Mouse (Mus musculus) neural tube, embryonic 12.5 days (tissue): ENCODE data around the gene 2210017I01Rik. TPM values are rescaled to one million over a fixed set of nuclear protein-coding genes. Genes with fewer than 3 reads are reported as not detected.

Experiments used
- ATAC-seq: fragments of 200-750 bp; cut with Nextera tagmentation; 2 replicates; pipeline ENCODE4 v1.8.0; 2017; ENCODE audit warnings: low read depth, mild to moderate bottlenecking, moderate TSS enrichment, moderate library complexity; ENCODE audit not compliant: low FRiP score
- H3K27ac ChIP-seq: fragments of 300-500 bp; sonication (generic); 2 replicates; pipeline ENCODE4 v1.5.1; 2016
- H3K27me3 ChIP-seq: fragments of 300-500 bp; sonication (generic); replicated peaks from 2 replicates; pipeline ENCODE4 v1.6.1; 2016; ENCODE audit warnings: mild to moderate bottlenecking
- H3K36me3 ChIP-seq: fragments of 300-500 bp; sonication (generic); 2 replicates; pipeline ENCODE4 v1.6.1; 2016; ENCODE audit warnings: mild to moderate bottlenecking
- H3K4me1 ChIP-seq: fragments of 300-500 bp; sonication (generic); 2 replicates; pipeline ENCODE4 v1.6.1; 2016
- H3K4me2 ChIP-seq: fragments of 300-500 bp; sonication (generic); replicated peaks from 2 replicates; pipeline ENCODE4 v1.6.1; 2016; ENCODE audit warnings: mild to moderate bottlenecking
- H3K4me3 ChIP-seq: fragments of 300-500 bp; sonication (generic); 2 replicates; pipeline ENCODE4 v1.5.1; 2016
- H3K9ac ChIP-seq: fragments of 300-500 bp; sonication (generic); 2 replicates; pipeline ENCODE4 v1.6.1; 2016; ENCODE audit warnings: mild to moderate bottlenecking
- H3K9me3 ChIP-seq: fragments of 300-500 bp; sonication (generic); 2 replicates; pipeline ENCODE4 v1.6.1; 2016; ENCODE audit warnings: mild to moderate bottlenecking
- WGBS: fragments of 180-500 bp; shearing (Covaris S2); methylation state at CpG from one replicate; pipeline ENCODE4 v1.1.7; 2016; 5-methylcytosine and 5-hydroxymethylcytosine counted together
- polyA plus RNA-seq: library from polyadenylated mRNA; unstranded; fragments of >200 nt; fragmentation: Nextera tagmentation; extraction: Ambion mirVana; gene quantifications from 2 replicates; pipeline ENCODE4 v1.2.1, GENCODE M21; 2016

Gene 2210017I01Rik
- polyA plus RNA-seq = not detected in 2 replicates

DNA sequence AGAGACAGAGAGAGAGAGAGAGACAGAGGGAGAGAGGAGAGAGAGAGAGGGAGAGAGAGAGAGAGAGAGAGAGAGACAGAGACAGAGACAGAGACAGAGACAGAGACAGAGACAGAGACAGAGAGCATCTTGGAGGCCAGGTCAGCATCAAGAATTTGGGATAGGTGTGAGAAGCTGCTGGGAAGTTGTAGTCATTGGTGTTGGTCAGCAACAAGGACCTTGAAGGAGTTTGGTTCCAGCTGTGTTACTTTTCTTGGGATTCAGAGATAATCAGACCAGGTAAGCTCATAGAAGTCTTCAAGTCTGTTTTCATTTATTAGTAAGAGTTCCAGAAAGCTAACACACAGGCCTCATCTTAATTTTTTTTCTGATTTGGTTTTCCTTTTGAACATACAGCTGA, at the start of gene 2210017I01Rik:
2210017I01Rik (minus strand) TSS at position 101 of the 400 bp plus-strand sequence.
- no peaks in the 10 kb centered on the region for H3K4me1 ChIP-seq
- H3K4me3 ChIP-seq = no peak within 1 kb of the TSS
- no peaks in the 10 kb centered on the region for H3K27me3 ChIP-seq
- no peaks in the 10 kb centered on the region for H3K36me3 ChIP-seq
- no peak within 1 kb of the TSS for H3K4me2 ChIP-seq
- no peak for ATAC-seq
- H3K27ac ChIP-seq = no peak within 1 kb of the TSS
- no peak within 1 kb of the TSS for H3K9ac ChIP-seq
- H3K9me3 ChIP-seq = no peaks in the 10 kb centered on the region

DNA sequence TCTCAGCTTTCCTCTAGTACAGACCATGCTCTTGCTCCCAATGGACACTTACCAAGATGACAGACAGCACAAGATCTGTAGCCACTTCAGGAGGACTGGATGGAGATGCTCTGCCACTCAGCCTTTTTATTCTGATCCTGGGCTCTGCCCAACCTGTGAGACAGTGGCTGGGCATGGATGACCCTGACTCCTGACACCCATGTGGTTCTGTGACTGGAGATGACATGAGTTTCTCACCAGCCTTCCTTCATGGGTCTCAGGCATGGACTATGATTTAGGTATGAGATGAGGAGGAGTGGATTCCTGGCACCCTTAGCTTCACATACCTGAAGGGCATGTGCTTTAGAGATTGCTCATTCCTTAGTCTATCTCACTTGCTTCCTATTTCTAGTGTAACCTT, 49.5 kb upstream of the 2210017I01Rik start, which contains the start of gene Lce1b:
Lce1b (minus strand) TSS at position 101 of the 400 bp plus-strand sequence.
- no peak within 1 kb of the TSS for H3K27ac ChIP-seq
- H3K27me3 ChIP-seq = no peaks in the 10 kb centered on the region

DNA sequence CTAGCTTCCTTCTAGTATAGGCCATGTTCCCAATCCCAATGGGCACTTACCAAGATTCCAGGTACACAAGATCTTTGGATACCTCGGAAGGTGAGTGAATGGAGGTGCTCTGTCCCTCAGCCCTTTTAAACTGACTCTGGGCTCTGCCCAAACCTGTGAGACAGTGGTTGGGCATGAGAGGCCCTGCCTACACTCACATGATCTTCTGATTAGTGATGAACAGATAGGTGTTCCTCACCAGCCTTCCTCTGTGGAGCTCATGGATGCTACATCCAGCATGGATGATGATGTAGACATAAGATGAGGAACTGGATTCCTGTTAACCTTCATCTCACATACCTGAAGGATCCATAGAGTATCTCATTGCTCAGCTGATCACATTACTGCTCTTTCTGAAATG, 40.9 kb upstream of the 2210017I01Rik start, which contains the start of gene Lce1a1:
Lce1a1 (minus strand) TSS at position 101 of the 400 bp plus-strand sequence.
- H3K4me3 ChIP-seq = no peak within 1 kb of the TSS
- no peaks in the 10 kb centered on the region for H3K36me3 ChIP-seq
- no peaks in the 10 kb centered on the region for H3K27me3 ChIP-seq
- ATAC-seq = no peak
- H3K4me2 ChIP-seq = no peak within 1 kb of the TSS
- no peaks in the 10 kb centered on the region for H3K4me1 ChIP-seq
- no peak within 1 kb of the TSS for H3K27ac ChIP-seq
- WGBS = 90% methylated on average over 1 of the region's 1 CpGs
- H3K9ac ChIP-seq = no peak within 1 kb of the TSS
- no peaks in the 10 kb centered on the region for H3K9me3 ChIP-seq

More for the DNA sequence above, 49.5 kb upstream of the 2210017I01Rik start, which contains the start of gene Lce1b:
- ATAC-seq = no peak
- no peak within 1 kb of the TSS for H3K4me2 ChIP-seq
- no peaks in the 10 kb centered on the region for H3K36me3 ChIP-seq
- no peak within 1 kb of the TSS for H3K9ac ChIP-seq
- no peak within 1 kb of the TSS for H3K4me3 ChIP-seq
- no peaks in the 10 kb centered on the region for H3K9me3 ChIP-seq
- no peaks in the 10 kb centered on the region for H3K4me1 ChIP-seq

DNA sequence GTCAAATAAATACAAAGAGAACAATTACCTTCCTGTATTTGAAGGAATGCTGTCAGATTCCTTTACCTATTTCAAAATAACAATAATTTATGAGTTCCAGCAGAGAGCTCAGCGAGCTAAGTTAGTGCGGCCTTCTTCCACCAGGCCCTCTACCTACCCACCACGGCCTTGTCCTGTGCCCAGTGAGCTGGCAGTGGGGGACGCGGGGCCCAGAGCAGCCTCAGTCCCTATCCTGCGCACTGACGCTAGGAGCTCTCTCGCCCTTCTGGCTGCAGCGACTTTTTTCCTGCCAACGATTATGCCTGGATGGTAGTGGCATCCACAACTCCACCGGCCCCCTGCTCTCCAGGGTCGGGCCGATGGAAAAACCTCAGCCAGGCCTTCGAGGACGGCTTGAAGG, 32.6 kb upstream of the 2210017I01Rik start:
- no peak overlapping the region for H3K4me3 ChIP-seq
- no peaks in the 10 kb centered on the region for H3K4me1 ChIP-seq
- WGBS = 93% methylated on average over 15 of the region's 15 CpGs
- H3K9me3 ChIP-seq = no peaks in the 10 kb centered on the region
- H3K4me2 ChIP-seq = no peak overlapping the region
- H3K27ac ChIP-seq = no peak overlapping the region
- no peak overlapping the region for H3K9ac ChIP-seq
- H3K36me3 ChIP-seq = no peaks in the 10 kb centered on the region
- no peak for ATAC-seq
- H3K27me3 ChIP-seq = no peaks in the 10 kb centered on the region

DNA sequence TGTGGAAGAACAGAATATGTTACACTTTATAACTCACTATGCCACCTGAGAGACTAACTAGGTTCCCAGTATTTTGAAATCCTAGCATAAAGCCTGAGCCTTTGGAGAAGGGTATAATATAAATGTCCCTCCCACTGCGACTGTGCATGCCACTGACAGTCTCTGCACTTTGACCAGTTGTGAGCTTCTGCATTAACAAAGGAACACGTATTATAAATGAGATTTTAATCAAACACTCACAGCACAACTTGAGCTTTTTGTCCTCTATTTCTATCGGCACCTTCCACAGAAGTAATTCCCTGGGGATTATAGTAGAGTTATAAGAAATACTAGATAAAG, 31.3 kb upstream of the 2210017I01Rik start:
- 80% methylated on average over 3 of the region's 3 CpGs for WGBS
- Histone ChIP-seq H3K9me3 (no peaks in the 10 kb centered on the region), H3K9ac (no peak overlapping the region), H3K27ac (no peak overlapping the region), H3K4me1 (no peaks in the 10 kb centered on the region), H3K4me2 (no peak overlapping the region), H3K36me3 (no peaks in the 10 kb centered on the region), H3K4me3 (no peak overlapping the region), H3K27me3 (no peaks in the 10 kb centered on the region)
- no peak for ATAC-seq

DNA sequence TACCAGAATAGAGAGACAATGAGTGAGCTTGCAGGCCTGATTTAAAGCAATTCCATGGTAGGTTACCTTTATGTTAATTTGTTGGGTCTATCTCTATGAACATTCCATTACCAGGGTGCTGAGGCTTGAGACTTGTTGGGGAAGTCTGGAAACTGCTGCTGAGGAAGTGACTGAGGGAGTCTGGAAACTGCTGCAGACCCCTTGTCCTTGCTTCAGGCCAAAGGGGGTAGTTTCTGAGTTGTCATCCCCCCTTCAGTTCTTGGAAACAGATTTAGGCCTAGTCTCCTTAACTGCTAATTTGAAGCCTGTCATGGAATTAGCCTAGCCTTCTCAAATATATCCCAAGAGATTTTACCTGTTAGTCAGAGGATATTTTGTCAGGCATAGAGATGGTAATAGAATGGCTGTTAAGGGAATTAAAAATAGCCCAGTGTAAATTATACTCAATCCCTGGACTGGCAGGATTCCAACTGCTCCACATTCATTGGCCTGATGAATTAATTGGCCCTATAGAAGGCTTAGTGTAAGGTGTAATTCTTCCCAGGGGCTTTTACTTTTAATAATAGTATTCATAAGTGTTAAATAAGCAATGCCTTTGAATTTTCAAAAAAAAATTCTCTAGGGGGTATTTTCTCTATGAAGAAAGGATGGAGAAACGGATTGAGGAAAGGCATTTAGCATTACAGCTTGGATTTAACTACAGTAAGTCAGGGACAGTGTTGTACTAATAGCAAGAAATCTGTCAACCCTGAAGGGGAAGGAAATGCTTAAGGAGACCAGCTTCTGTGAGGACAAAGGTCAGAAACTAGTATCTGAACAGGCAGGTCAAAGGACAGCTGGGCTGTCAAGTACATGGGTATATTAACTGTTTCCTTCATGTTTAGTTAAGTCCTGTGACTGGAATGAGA, 30.7 kb upstream of the 2210017I01Rik start:
- Histone ChIP-seq H3K36me3 (no peaks in the 10 kb centered on the region), H3K27me3 (no peaks in the 10 kb centered on the region), H3K27ac (no peak overlapping the region), H3K4me3 (no peak overlapping the region), H3K4me2 (no peak overlapping the region), H3K9ac (no peak overlapping the region), H3K9me3 (no peaks in the 10 kb centered on the region), H3K4me1 (no peaks in the 10 kb centered on the region)
- ATAC-seq = 0 out of 2 replicates have a peak, but pooled peaks have one; percentile 44
- WGBS = 53% methylated on average over 1 of the region's 1 CpGs

DNA sequence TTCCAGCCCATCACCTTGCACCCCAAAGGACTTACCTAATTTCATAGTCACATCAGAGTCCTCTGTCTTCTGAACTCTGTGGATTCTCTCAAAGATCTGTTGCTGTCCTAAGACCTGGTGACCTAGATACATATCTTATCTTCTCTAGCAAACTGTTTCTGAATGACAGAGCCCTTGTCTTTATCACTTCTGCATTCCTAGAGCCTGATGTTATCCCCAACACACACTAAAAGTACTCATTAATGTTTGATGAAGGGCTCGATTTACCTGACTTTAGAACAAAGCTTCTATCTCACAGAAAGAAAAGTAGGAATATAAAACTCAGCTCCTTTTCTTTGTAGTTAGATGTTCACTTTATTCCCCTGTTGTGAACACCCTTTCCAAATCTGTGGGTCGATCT, 14.3 kb upstream of the 2210017I01Rik start, which contains the start of gene Lce6a:
Lce6a (minus strand) TSS at position 101 of the 400 bp plus-strand sequence.
- Histone ChIP-seq H3K36me3 (no peaks in the 10 kb centered on the region), H3K9me3 (no peaks in the 10 kb centered on the region), H3K4me2 (no peak within 1 kb of the TSS), H3K4me1 (no peaks in the 10 kb centered on the region), H3K9ac (no peak within 1 kb of the TSS), H3K27ac (no peak within 1 kb of the TSS), H3K4me3 (no peak within 1 kb of the TSS), H3K27me3 (no peaks in the 10 kb centered on the region)
- 85% methylated on average over 2 of the region's 2 CpGs for WGBS
- no peak for ATAC-seq

DNA sequence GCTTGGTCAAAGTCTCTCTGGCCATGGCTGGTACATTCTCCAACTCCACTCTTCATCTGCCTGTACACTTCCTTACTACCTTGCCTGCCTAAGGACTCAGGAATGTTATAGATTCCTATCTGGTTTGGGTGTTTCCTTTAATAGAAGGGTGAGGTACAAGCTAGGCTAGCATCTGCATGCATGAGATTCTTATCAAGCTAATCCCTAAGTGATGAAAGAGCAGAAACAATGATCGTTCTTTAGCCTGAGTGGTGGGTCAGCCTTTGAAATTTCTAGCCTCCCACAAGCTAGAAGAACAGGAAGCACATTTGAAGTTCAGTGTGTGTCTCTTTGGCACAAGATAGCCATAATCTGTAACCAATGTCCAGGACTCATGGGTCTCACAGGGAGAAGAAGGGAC, 2.5 kb upstream of the 2210017I01Rik start:
- no peak overlapping the region for H3K4me3 ChIP-seq
- H3K4me1 ChIP-seq = no peaks in the 10 kb centered on the region
- H3K9me3 ChIP-seq = no peaks in the 10 kb centered on the region
- no peaks in the 10 kb centered on the region for H3K36me3 ChIP-seq
- H3K27me3 ChIP-seq = no peaks in the 10 kb centered on the region
- no peak for ATAC-seq
- 68% methylated on average over 1 of the region's 1 CpGs for WGBS
- no peak overlapping the region for H3K27ac ChIP-seq
- no peak overlapping the region for H3K4me2 ChIP-seq
- H3K9ac ChIP-seq = no peak overlapping the region

DNA sequence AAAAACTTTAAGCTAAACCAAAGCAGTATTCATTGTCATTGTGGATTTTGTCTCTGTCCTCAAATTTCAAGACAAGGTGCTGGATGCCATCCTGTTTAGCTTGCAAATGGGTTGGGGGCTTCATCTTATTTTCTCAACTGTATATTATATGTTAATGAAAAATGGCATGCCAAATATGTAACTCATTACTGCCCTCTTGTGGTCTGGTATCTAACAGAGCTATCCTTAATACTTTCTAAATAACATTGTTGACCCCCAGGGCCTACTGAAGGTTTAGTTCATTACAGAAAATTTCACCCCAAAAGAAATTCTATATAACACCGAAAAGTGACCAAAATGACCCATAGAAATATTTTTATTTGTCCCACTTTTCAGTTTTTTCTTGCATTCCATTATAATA, 5.1 kb downstream of the 2210017I01Rik start:
- Histone ChIP-seq H3K36me3 (no peaks in the 10 kb centered on the region), H3K4me3 (no peak overlapping the region), H3K4me1 (no peaks in the 10 kb centered on the region), H3K27ac (no peak overlapping the region), H3K9me3 (no peaks in the 10 kb centered on the region), H3K9ac (no peak overlapping the region), H3K4me2 (no peak overlapping the region), H3K27me3 (no peaks in the 10 kb centered on the region)
- no peak for ATAC-seq
- WGBS = 47% methylated on average over 1 of the region's 1 CpGs

DNA sequence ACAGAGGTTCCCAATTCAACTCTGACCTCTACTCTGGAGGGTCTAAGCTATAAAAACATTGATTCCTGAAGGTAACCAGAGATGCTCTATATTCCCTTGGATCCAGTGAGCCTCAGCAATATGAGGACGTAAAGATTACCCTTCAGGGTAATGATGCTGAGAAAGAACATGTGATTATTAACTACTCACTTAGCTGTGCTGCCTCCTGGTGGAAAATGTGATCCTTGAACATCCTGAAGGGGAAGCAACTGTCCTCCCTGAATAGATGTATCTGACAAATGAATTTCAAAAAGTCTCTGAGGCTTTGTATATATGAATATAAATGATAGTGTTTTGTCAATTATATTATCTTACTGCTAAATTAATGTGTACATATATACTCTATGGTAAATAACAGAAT, 6.8 kb downstream of the 2210017I01Rik start:
- H3K4me3 ChIP-seq = no peak overlapping the region
- ATAC-seq = no peak
- 69% methylated on average over 1 of the region's 1 CpGs for WGBS
- H3K9me3 ChIP-seq = no peaks in the 10 kb centered on the region
- no peaks in the 10 kb centered on the region for H3K36me3 ChIP-seq
- H3K4me1 ChIP-seq = no peaks in the 10 kb centered on the region
- no peaks in the 10 kb centered on the region for H3K27me3 ChIP-seq
- no peak overlapping the region for H3K27ac ChIP-seq
- H3K9ac ChIP-seq = no peak overlapping the region
- H3K4me2 ChIP-seq = no peak overlapping the region

DNA sequence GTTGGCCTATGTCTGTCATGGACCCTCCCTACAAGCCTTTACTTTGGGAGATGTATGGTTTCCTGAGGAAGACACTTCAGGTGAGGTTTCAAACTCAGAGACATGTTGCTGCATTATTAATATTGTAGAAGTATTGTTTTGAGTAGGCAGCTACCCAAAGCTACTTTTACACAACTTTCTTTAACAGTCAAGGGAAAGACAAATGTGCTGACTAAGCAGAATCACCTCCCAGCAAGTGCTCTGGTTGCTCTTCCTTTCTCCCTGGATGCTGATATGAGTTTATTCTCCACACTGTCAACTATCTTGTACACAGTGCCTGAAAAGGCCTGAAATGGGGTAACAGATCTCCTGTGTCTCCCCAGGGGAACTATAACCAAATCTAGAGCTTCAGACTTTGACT, 7.3 kb downstream of the 2210017I01Rik start:
- no peak overlapping the region for H3K27ac ChIP-seq
- H3K36me3 ChIP-seq = no peaks in the 10 kb centered on the region
- no peaks in the 10 kb centered on the region for H3K27me3 ChIP-seq
- no peak overlapping the region for H3K4me3 ChIP-seq
- no peaks in the 10 kb centered on the region for H3K4me1 ChIP-seq
- no peak for ATAC-seq
- no peak overlapping the region for H3K9ac ChIP-seq
- H3K4me2 ChIP-seq = no peak overlapping the region
- no peaks in the 10 kb centered on the region for H3K9me3 ChIP-seq

DNA sequence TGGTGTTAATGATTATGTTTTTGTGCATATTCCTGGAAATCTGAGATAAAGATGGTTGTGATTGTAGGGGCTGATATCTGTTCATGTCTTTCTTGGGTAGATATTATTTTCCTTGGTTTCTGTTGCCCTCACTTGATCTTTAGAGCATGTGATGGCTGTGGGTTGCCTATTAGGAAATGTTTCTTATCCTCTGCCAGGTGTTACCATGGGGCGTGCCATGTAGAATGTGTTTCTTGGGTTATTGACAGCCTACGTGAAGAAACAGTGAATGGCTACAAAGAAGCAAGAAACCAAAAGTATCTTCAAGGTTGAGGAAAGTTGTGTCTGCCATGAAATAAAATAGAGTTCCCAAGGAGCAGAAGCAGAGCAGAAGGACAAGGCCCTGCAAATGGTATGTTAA, 8.9 kb downstream of the 2210017I01Rik start:
- WGBS = 92% methylated on average over 2 of the region's 2 CpGs

DNA sequence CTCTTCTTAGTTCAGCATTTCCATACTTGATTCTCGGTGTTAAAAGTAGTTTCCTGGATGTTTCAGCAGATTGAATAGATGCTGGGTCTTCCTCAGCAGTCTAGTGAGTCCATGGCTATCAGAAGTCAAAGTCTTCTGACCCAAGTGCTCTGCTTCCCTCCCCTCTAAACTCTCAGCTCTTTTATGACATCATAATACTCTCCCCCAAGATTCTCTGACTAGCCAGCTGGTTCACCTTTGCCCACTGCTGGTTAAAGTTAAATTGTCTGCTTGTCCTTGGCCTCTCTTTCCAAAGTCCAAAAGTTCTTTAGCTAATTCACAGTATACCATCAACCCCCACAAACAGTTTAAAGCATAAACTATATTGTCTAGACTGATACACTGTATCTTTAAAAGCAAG, 18.4 kb downstream of the 2210017I01Rik start, which contains the start of gene Smcp:
Smcp (minus strand) TSS at position 140 of the 400 bp plus-strand sequence.
- H3K9me3 ChIP-seq = no peaks in the 10 kb centered on the region
- no peak within 1 kb of the TSS for H3K9ac ChIP-seq
- WGBS = 81% methylated on average over 1 of the region's 1 CpGs
- no peak within 1 kb of the TSS for H3K4me3 ChIP-seq
- H3K27ac ChIP-seq = no peak within 1 kb of the TSS
- no peak for ATAC-seq
- no peaks in the 10 kb centered on the region for H3K27me3 ChIP-seq
- H3K4me2 ChIP-seq = no peak within 1 kb of the TSS
- H3K36me3 ChIP-seq = no peaks in the 10 kb centered on the region
- H3K4me1 ChIP-seq = no peaks in the 10 kb centered on the region

More for the DNA sequence above, 8.9 kb downstream of the 2210017I01Rik start:
- Histone ChIP-seq H3K36me3 (no peaks in the 10 kb centered on the region), H3K4me3 (no peak overlapping the region), H3K9ac (no peak overlapping the region), H3K4me2 (no peak overlapping the region), H3K4me1 (no peaks in the 10 kb centered on the region), H3K9me3 (no peaks in the 10 kb centered on the region), H3K27me3 (no peaks in the 10 kb centered on the region), H3K27ac (no peak overlapping the region)
- no peak for ATAC-seq
